Mouse (Mus musculus): ENCODE data around the gene Tarbp2.

Gene Tarbp2

DNA sequence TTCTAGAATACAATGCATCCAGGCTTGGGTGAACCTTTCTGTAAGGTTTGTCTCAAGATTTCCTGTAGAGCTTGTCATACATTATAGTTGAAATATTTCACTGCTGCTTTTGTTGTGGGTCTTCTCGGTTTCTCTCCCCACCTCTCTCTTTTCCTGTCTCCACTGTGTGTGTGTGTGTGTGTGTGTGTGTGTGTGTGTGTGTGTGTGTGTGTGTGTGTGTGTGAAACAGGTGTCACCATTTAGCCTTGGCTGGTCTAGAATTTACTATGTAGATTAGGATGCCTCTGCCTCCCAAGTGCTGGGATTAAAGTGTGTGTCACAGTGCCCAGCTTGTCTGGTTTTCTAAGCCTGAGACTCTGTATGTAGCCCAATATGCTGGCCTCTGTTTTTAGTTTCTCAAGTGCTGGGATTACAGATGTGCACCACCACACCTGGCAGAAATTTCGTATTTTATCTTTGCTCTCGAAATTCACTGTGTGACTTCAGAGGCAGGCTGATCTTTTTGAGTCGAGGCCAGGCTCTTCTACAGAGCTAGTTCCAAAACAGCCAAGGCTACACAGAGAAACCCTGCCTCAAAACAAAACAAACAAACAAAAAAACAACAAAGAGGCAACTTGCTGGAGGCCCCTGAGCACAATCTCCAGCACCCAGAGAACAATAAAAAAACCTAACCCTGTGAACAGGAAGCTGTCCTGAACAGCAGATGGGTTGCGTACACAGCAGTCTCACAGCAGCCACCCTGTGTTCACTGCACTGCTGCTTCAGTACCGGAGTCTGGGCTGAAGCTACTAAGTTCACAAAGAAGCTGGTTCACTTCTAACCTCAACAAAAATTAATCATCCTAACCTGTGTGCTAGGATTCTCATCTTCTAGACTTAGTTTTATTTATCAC, 8.4 kb downstream of the Tarbp2 start:
- DNase-seq (ENCODE audit: low spot score in 2 of 2) = no peak

- DNase-seq (ENCODE audit: low spot score in 2 of 2) = no peak
Observed at GRCm38 (mm10) chr15:102527936-102528335, 9.9 kb downstream of the Tarbp2 start.

GRCm38 (mm10) chr15:102528396-102528795, 10.4 kb downstream of the Tarbp2 start:
- no peak for DNase-seq (ENCODE audit: low spot score in 2 of 2)

- DNase-seq (ENCODE audit: low spot score in 2 of 2) = no peak
Observed at GRCm38 (mm10) chr15:102530566-102530965, 12.6 kb downstream of the Tarbp2 start.

GRCm38 (mm10) chr15:102531586-102531985, 13.6 kb downstream of the Tarbp2 start:
- no peak for DNase-seq (ENCODE audit: low spot score in 2 of 2)

GRCm38 (mm10) chr15:102532106-102532900, 14.3 kb downstream of the Tarbp2 start:
- no peak for DNase-seq (ENCODE audit: low spot score in 2 of 2)

DNA sequence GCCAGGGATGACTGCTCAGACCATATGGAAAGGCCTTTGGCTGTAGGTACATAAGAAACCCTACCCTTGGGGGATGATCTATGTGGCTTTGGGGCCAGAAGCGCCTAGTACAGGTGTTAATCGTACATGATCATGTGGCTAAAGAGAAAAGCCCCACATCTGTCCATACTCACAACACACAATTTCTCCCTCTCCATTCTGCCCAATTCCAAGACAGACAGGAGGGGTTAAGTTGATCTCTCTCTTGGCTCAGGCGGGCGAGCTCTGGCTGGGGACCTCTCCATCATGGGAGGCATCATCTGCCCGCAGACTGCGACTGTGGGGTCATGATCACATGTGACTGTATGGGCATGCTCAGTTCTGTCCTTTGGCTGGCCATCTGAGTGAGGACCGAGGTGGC, 15.9 kb downstream of the Tarbp2 start:
- no peak for DNase-seq (ENCODE audit: low spot score in 2 of 2)

DNA sequence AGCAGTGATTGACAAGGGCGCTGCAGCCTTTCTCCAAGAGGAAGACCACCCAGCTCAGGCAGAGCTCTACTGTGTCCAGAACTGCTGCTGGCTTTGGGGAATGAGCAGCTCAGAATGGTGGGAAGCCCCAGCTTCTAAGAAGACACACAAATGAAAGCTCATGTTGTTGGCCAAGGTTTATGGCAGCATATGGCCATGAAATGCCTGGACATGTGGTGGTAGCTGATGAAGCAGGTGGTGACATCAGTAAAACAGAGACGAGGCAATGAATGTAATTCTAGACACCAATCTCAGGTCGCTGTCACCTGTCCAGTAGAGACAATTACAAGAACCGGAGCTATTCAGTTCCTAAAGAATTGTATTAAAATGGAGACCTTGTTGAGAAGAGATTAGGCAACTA, 26.8 kb downstream of the Tarbp2 start:
- DNase-seq (ENCODE audit: low spot score in 2 of 2) = no peak

DNA sequence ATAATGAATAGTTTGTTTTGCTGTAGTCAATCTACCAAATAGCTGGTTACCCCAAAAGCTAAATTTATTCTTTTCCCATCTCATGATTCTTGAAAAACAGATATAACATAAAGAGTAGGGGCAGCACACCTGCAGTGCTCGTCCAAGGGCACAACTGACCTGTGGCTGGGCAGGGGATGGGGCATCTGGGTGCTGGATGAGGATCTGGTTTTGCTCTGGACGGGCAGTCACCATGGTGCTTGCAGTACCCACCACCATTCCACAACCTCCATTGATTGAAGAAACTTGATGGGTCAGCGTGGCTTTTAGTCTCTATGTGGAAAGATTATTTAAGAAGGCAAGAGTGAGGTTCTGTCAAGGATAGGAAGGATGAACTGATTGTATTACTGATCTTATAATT, 28.3 kb downstream of the Tarbp2 start:
- DNase-seq (ENCODE audit: low spot score in 2 of 2) = no peak

GRCm38 (mm10) chr15:102546677-102547427, 28.9 kb downstream of the Tarbp2 start:
- DNase-seq (ENCODE audit: low spot score in 2 of 2) = peak; percentile 90 to 92

GRCm38 (mm10) chr15:102547478-102547877, 29.5 kb downstream of the Tarbp2 start:
- no peak for DNase-seq (ENCODE audit: low spot score in 2 of 2)

- no peak for DNase-seq (ENCODE audit: low spot score in 2 of 2)
Observed at GRCm38 (mm10) chr15:102552599-102552998, 34.6 kb downstream of the Tarbp2 start.

DNA sequence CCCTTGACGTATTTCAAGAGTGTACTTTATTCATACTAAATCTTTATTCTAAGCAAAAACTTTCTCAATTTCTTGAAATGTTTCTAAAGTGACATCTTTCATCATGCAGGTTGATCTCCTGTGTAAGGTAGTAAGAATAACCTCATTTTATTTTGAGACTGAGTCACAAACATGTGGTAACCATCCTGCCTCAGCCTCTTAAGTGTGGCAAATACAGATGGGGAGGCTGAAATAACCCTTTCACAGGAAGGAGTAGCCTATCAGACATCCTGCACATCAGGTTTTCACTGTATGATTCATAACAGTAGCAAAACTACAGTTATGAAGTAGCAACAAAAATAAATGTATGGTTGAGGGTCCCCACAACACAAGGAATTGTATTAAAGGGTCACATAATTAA, 37.6 kb downstream of the Tarbp2 start:
- DNase-seq (ENCODE audit: low spot score in 2 of 2) = no peak

- DNase-seq (ENCODE audit: low spot score in 2 of 2) = no peak
Observed at GRCm38 (mm10) chr15:102557580-102557979, 39.6 kb downstream of the Tarbp2 start.

DNA sequence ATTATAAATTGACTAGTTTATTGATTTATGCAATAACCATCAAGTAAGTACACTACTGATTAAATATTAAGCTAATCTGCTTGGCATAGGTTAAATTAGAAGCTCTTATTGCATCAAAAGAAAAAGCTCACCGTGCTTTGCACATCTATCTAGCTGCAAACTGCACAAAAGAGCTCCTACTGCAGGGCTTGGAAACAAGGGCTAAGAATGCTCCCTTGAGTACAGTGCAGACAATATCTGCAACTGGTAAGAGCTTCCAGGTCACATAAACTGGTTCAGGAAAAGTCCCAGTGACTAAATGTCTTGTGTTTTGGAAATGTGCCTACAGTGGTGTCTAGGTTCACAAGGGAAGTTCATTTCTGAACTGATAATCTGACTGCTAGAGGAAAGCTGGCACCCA, 44.5 kb downstream of the Tarbp2 start:
- DNase-seq (ENCODE audit: low spot score in 2 of 2) = no peak

DNA sequence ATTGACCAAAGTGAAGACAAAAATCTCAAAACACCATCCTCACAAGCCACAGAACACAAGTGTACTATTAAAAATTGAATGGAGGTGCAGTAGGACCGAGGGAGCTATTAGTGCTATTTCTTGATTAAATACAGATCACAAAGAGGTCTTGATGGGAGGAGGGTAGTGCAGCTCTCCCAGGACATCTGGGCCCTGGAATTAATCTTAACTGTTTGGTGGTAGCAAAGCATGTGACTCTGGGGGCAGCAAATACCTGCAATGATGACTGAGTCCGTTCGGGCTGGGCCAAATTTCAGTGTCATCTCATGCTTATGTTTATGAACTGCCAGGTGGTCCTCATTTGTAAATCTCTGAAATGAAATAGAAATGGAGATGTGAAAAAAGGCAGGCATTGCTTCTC, 45.1 kb downstream of the Tarbp2 start:
- no peak for DNase-seq (ENCODE audit: low spot score in 2 of 2)

GRCm38 (mm10) chr15:102563681-102564080, 45.7 kb downstream of the Tarbp2 start:
- no peak for DNase-seq (ENCODE audit: low spot score in 2 of 2)

DNA sequence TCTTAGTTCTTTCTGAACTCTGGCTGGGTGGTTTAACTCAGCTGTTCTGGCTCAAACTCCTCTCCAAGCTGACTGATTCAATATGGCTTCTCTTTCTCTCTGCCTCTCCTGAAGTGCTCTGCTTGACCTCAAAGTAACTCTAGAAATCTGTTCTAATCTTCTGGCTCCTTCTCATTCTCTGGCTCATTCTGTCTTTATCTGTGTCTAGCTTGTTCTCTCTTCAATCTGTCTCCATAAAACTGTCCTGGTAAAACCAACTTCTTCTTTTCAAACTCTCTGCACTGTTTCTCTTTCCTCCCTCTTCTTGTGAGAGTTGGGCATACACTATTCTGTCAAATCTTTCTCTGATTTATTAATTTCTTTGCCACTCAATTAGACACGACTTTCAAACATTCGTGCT, 49.9 kb downstream of the Tarbp2 start:
- DNase-seq (ENCODE audit: low spot score in 2 of 2) = no peak

- DNase-seq (ENCODE audit: low spot score in 2 of 2) = peak; percentile 16 to 23
Observed at GRCm38 (mm10) chr15:102572081-102572480, 54.1 kb downstream of the Tarbp2 start.
